Mouse (Mus musculus): ENCODE data around the gene Cdk6. TPM values are rescaled to one million over a fixed set of nuclear protein-coding genes. Genes with fewer than 3 reads are reported as not detected.

The Cdk6 gene
- polyA plus RNA-seq, 1 experiment from 2014 or later, result 15.3 TPM

DNA sequence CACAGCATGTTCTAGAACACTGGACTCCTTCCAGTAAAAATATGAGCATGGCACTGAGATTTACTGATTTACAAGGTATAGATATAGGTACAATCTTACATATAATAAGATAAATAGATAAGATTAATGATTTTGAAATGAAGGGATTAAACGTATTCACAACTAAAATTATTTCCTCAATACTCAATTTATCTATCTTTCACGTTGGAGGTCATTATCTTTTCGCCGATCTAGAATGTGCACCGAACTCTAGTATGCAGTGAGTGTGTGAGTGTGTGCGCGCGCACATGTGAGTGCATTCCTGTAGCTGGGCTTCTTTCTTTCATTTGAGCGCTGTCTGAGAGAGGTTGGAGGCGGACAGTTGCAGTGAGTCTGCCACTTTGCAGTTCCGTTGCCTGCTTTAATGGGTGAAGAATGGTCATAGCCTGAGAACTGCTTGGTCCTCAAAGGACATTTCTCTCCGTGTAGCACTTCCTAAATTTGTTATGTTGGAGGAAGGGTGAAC, 13.8 kb downstream of the Cdk6 start:
- 95% methylated on average over 12 of the region's 12 CpGs for WGBS
- no peak for ATAC-seq (ENCODE audit: low FRiP score)
- no peak for DNase-seq (ENCODE audit: low spot score, missing footprints)
- Histone ChIP-seq H3K27ac (ENCODE audit: low read depth, low read length) (no peak overlapping the region), H3K36me3 (ENCODE audit: control insufficient read depth, insufficient read depth, low read length) (no peaks in the 10 kb centered on the region), H3K27me3 (ENCODE audit: control insufficient read depth, insufficient read depth, low read length) (no peaks in the 10 kb centered on the region), H3K9ac (ENCODE audit: low read length) (no peak overlapping the region), H3K4me1 (ENCODE audit: control insufficient read depth, insufficient read depth, low read length) (no peaks in the 10 kb centered on the region), H3K4me3 (ENCODE audit: low read depth, low read length) (no peak overlapping the region), H3K9me3 (ENCODE audit: control insufficient read depth, low read length) (no peaks in the 10 kb centered on the region), H3K4me2 (no peak overlapping the region)

DNA sequence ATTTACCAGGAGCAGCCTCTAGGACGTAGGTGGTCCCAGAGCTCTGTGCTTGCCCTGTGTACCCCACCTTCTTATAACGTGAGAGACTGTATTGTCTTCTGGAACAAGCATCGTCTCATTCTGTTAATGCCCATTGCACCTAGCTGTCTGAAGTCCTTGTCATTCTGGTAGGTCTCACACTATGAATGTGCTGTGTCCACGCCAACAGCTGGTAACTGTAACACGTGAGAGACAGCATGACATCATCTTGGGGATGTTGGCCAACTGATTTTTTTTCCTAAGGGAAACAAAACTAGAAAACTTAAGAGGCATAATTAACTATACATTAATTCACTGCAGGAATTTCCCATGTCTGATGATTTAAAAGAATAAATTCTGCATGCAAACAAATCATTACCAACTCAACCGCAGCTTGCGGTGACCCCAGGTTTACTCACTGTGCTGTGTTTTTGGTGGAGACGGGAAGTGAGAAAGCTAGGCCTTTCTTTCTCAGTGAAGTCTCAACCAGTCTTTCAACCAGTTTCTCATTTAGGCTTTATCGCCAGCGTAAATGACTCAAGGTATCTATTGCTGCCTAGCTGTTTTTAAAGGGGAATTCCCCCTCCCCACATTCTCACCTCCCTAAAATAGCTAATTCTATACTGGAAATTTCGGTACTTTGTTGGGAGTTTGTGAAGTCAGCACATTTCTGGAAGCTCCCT, 14.4 kb downstream of the Cdk6 start:
- DNase-seq (ENCODE audit: low spot score, missing footprints) (no peak), ATAC-seq (ENCODE audit: low FRiP score) (no peak)
- Histone ChIP-seq H3K4me2 (no peak overlapping the region), H3K9ac (ENCODE audit: low read length) (no peak overlapping the region), H3K27me3 (ENCODE audit: control insufficient read depth, insufficient read depth, low read length) (no peaks in the 10 kb centered on the region), H3K9me3 (ENCODE audit: control insufficient read depth, low read length) (no peaks in the 10 kb centered on the region), H3K4me3 (ENCODE audit: low read depth, low read length) (no peak overlapping the region), H3K27ac (ENCODE audit: low read depth, low read length) (no peak overlapping the region), H3K4me1 (ENCODE audit: control insufficient read depth, insufficient read depth, low read length) (no peaks in the 10 kb centered on the region), H3K36me3 (ENCODE audit: control insufficient read depth, insufficient read depth, low read length) (no peaks in the 10 kb centered on the region)
- WGBS, result 86% methylated on average over 11 of the region's 11 CpGs

DNA sequence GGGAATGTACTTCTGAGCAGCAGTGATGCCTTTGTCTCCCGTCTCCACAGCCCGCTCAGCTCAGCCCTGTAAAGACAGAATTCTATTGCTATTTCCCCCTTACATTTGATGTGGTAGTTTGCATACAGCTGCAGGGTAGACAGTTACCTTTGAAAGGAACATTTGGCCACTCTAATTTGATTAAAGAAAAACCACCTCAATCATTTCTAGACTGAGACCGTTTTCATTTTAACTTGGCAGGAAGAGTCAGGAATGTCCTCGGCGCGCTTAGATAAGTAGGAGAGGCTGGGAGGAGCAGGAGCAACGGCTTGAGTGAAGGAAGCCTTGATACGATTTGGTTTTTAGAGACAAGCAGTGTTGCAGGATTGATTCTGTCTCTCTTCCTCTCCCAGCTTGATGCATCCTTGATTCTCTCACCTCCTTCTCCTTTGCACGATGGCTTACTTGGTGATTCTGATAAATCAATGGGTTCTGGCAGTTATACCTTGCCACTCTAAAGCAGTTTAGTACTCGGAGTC, 15.0 kb downstream of the Cdk6 start:
- H3K4me3 ChIP-seq (ENCODE audit: low read depth, low read length), result no peak overlapping the region
- H3K4me1 ChIP-seq (ENCODE audit: control insufficient read depth, insufficient read depth, low read length), result no peaks in the 10 kb centered on the region
- no peak for ATAC-seq (ENCODE audit: low FRiP score)
- no peaks in the 10 kb centered on the region for H3K9me3 ChIP-seq (ENCODE audit: control insufficient read depth, low read length)
- H3K27me3 ChIP-seq (ENCODE audit: control insufficient read depth, insufficient read depth, low read length), result no peaks in the 10 kb centered on the region
- no peaks in the 10 kb centered on the region for H3K36me3 ChIP-seq (ENCODE audit: control insufficient read depth, insufficient read depth, low read length)
- DNase-seq (ENCODE audit: low spot score, missing footprints), result no peak
- H3K4me2 ChIP-seq, result no peak overlapping the region
- no peak overlapping the region for H3K9ac ChIP-seq (ENCODE audit: low read length)
- no peak overlapping the region for H3K27ac ChIP-seq (ENCODE audit: low read depth, low read length)
- WGBS, result 83% methylated on average over 10 of the region's 10 CpGs

DNA sequence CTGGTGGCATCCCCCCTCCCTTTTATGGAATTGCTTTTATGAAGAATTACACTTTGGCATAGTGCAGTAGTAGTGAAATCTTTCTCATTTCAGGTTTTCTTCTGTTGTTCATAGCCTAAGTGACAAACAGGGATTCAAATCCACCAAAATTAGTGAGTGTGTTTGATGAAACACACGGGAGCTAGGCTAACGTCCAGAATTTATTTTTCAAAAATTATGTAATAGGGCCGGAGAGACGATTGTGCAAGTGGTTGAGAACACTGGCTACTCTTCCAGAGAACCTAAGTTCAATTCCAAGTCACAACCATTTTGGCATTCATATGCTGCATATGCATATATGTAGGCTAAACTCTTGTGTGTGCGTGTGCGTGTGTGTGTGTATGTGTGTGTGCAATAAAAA, 16.2 kb downstream of the Cdk6 start:
- H3K4me3 ChIP-seq (ENCODE audit: low read depth, low read length), result no peak overlapping the region
- ATAC-seq (ENCODE audit: low FRiP score) (no peak), DNase-seq (ENCODE audit: low spot score, missing footprints) (no peak)
- no peak overlapping the region for H3K4me2 ChIP-seq
- H3K27ac ChIP-seq (ENCODE audit: low read depth, low read length), result no peak overlapping the region
- no peaks in the 10 kb centered on the region for H3K9me3 ChIP-seq (ENCODE audit: control insufficient read depth, low read length)
- H3K4me1 ChIP-seq (ENCODE audit: control insufficient read depth, insufficient read depth, low read length), result no peaks in the 10 kb centered on the region
- no peaks in the 10 kb centered on the region for H3K36me3 ChIP-seq (ENCODE audit: control insufficient read depth, insufficient read depth, low read length)
- 94% methylated on average over 6 of the region's 6 CpGs for WGBS
- no peaks in the 10 kb centered on the region for H3K27me3 ChIP-seq (ENCODE audit: control insufficient read depth, insufficient read depth, low read length)
- no peak overlapping the region for H3K9ac ChIP-seq (ENCODE audit: low read length)

DNA sequence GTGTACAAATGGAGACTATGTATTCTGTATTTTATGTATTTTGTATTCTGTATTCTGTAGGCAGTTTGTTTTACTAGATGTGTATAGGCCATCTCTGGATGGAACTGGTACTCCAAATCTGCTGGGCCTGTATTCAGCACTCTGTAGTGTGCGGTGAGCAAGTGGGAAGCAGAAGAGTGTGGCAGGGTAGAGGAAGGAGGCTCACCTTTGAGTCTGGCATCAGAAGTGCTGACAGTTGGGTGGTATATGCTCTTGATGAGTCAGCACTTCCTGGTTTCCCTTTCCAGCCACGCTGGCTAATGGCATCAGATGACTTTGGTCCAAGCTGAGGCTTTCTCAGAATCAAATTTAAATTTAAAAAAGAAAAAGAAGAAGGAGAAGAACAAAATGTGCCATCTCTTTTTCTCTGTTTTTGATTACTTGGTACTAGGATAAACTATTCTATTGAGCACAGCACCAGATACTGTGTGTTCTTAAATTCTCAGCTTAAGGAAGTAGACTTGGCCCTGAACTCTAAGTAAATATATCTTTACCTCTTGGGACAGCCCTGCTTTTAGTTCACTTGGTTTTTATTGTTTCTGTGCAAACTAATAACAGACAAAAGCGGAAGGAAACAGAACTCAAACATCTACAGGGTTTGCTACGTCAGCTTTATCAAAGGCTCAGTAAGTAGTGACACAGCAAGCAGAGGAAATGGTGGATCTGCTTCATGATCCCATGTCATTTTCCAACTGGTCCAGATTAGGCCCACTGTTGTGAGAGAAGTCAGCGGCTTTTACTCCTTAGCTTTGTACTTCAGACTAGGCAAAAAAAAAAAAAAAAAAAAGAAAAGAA, 17.6 kb downstream of the Cdk6 start:
- Histone ChIP-seq H3K4me2 (no peak overlapping the region), H3K27me3 (ENCODE audit: control insufficient read depth, insufficient read depth, low read length) (no peaks in the 10 kb centered on the region), H3K4me3 (ENCODE audit: low read depth, low read length) (no peak overlapping the region), H3K4me1 (ENCODE audit: control insufficient read depth, insufficient read depth, low read length) (no peaks in the 10 kb centered on the region), H3K9me3 (ENCODE audit: control insufficient read depth, low read length) (no peaks in the 10 kb centered on the region), H3K27ac (ENCODE audit: low read depth, low read length) (no peak overlapping the region), H3K36me3 (ENCODE audit: control insufficient read depth, insufficient read depth, low read length) (no peaks in the 10 kb centered on the region), H3K9ac (ENCODE audit: low read length) (no peak overlapping the region)
- no peak for ATAC-seq (ENCODE audit: low FRiP score)
- 85% methylated on average over 5 of the region's 5 CpGs for WGBS
- DNase-seq (ENCODE audit: low spot score, missing footprints), result no peak

DNA sequence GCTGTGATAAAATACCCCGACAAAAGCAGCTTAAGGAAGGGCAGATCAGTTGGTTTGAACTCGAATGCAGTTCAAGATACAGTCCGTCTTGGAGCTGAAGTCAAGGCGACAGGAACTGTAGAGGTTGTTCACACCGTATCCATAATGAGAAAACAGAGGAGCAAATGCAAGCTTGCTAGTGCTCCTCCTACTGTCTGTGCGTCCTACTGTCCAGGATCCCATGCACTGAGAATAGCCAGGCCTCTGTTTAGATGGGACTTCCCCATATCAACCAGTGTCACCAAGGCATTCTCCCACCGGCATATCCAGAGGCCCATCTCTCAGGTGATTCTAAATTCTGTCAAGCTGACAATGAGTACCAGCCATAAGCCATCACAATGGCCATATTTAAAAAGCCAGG, 18.6 kb downstream of the Cdk6 start:
- 87% methylated on average over 7 of the region's 7 CpGs for WGBS
- Histone ChIP-seq H3K4me1 (ENCODE audit: control insufficient read depth, insufficient read depth, low read length) (no peaks in the 10 kb centered on the region), H3K9ac (ENCODE audit: low read length) (no peak overlapping the region), H3K27ac (ENCODE audit: low read depth, low read length) (no peak overlapping the region), H3K36me3 (ENCODE audit: control insufficient read depth, insufficient read depth, low read length) (no peaks in the 10 kb centered on the region), H3K9me3 (ENCODE audit: control insufficient read depth, low read length) (no peaks in the 10 kb centered on the region), H3K4me2 (no peak overlapping the region), H3K4me3 (ENCODE audit: low read depth, low read length) (no peak overlapping the region), H3K27me3 (ENCODE audit: control insufficient read depth, insufficient read depth, low read length) (no peaks in the 10 kb centered on the region)
- DNase-seq (ENCODE audit: low spot score, missing footprints) (no peak), ATAC-seq (ENCODE audit: low FRiP score) (no peak)

DNA sequence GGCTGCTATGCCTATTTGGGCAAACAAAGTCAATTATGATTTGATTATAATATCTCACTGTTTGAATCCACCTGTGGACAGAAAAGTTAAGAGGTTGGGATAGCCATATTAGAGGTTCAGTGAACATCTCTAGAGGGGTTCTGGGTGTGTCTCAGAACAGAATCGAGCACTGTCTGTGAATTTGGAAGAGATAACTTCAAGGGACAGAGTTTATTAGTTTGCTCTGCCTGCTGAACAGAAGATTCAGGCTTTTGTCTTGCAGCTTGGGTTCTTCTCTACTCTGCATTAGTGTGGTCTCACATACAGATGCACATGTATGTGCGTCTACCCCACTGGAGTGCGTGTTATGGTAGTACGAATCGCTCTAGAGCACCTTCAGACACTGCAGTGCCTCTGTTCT, 20.0 kb downstream of the Cdk6 start:
- Histone ChIP-seq H3K4me2 (no peak overlapping the region), H3K4me1 (ENCODE audit: control insufficient read depth, insufficient read depth, low read length) (no peaks in the 10 kb centered on the region), H3K9ac (ENCODE audit: low read length) (no peak overlapping the region), H3K27me3 (ENCODE audit: control insufficient read depth, insufficient read depth, low read length) (no peaks in the 10 kb centered on the region), H3K9me3 (ENCODE audit: control insufficient read depth, low read length) (no peaks in the 10 kb centered on the region), H3K27ac (ENCODE audit: low read depth, low read length) (no peak overlapping the region), H3K4me3 (ENCODE audit: low read depth, low read length) (no peak overlapping the region), H3K36me3 (ENCODE audit: control insufficient read depth, insufficient read depth, low read length) (no peaks in the 10 kb centered on the region)
- DNase-seq (ENCODE audit: low spot score, missing footprints) (no peak), ATAC-seq (ENCODE audit: low FRiP score) (no peak)
- WGBS, result 92% methylated on average over 5 of the region's 5 CpGs

DNA sequence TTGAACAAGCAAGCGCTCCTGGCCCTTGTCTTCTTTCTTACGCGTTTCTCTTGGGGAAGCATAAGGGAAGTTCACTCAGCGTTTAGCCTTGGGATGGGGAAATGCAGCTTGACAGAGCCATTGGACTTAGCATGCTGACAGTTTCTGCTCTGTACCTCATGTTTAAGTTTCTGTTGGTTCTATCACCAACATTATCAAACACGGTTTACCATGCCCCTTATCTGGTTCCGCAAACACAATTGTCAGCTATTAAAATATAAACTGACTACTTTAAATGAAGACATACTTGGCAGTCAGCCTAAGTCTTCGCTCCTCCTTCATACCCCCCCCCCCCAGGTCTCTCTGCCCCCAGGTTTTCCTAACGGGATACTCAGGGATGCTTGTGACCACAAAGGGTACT, 20.8 kb downstream of the Cdk6 start:
- no peaks in the 10 kb centered on the region for H3K36me3 ChIP-seq (ENCODE audit: control insufficient read depth, insufficient read depth, low read length)
- H3K9me3 ChIP-seq (ENCODE audit: control insufficient read depth, low read length), result no peaks in the 10 kb centered on the region
- DNase-seq (ENCODE audit: low spot score, missing footprints) (no peak), ATAC-seq (ENCODE audit: low FRiP score) (no peak)
- H3K4me3 ChIP-seq (ENCODE audit: low read depth, low read length), result no peak overlapping the region
- no peaks in the 10 kb centered on the region for H3K4me1 ChIP-seq (ENCODE audit: control insufficient read depth, insufficient read depth, low read length)
- H3K27me3 ChIP-seq (ENCODE audit: control insufficient read depth, insufficient read depth, low read length), result no peaks in the 10 kb centered on the region
- no peak overlapping the region for H3K4me2 ChIP-seq
- no peak overlapping the region for H3K9ac ChIP-seq (ENCODE audit: low read length)
- no peak overlapping the region for H3K27ac ChIP-seq (ENCODE audit: low read depth, low read length)
- 92% methylated on average over 8 of the region's 8 CpGs for WGBS
